Mouse (Mus musculus): ENCODE data around the gene Lrtm2.

DNA sequence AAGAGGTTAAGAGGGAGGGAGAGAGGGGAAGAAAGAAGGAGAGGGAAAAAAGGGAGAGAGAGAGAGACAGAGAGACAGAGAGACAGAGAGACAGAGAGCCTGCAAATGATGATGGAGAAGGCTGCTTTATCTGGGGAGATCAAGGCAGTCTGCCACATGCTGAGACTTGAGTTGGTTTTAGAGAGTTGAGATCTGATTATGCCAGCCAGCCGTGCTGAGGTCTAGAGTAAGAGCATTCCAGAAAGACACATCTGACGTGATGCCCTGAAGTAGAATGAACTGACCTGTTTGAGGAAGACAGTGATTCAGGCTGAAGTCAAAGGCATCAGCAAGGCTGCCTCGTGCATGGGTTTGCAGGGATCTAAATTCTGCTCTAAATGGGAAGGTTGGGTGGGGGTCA lies 3.3 kb upstream of the Lrtm2 start:
- TF ChIP-seq CTCF (IDR thresholded peaks at IDR 0.05; ENCODE audit: borderline replicate concordance, extremely low read depth, insufficient read depth, insufficient read length) (no peak), POLR2A (IDR thresholded peaks at IDR 0.05; ENCODE audit: borderline replicate concordance, extremely low read depth, insufficient read depth, insufficient read length, poor library complexity, severe bottlenecking) (no peak)

Measured in brain, embryonic 14.5 days (tissue).